Mouse (Mus musculus): ENCODE measurements around the gene Akr1b10.
"Not testable (repeated sequence)": the region's sequence is repeated elsewhere in the genome, so short reads cannot be mapped to it uniquely, and the experiment has no call there.

Akr1b10 gene

GRCm38 (mm10) chr6:34384110-34384661, at the start of gene Akr1b10:
Akr1b10 (plus strand) TSS chr6:34384218.
- DNase-seq (ENCODE audit: extremely low spot score, low read depth, low spot score), result peak; percentile 12

DNA sequence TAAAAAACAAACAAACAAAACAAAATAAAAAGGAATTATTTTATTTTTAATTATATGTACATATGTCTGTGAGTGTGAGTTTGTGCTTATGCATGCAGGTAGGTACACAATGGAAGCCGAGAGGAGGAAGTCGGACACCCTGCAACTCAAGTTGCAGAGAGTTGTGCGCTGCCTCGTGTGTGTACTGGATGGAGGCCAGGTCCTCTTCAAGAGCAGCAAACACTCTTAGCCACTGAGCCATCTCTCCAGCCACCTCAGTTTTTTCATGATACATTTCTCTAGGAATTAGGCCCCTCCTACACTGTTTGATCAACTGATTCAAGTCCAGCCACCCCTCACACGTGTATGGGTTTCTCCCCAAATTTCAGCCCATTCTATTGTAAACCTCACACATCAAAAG, 49.3 kb upstream of the Akr1b10 start:
- no peak for DNase-seq (ENCODE audit: extremely low spot score, low read depth, low spot score)

DNA sequence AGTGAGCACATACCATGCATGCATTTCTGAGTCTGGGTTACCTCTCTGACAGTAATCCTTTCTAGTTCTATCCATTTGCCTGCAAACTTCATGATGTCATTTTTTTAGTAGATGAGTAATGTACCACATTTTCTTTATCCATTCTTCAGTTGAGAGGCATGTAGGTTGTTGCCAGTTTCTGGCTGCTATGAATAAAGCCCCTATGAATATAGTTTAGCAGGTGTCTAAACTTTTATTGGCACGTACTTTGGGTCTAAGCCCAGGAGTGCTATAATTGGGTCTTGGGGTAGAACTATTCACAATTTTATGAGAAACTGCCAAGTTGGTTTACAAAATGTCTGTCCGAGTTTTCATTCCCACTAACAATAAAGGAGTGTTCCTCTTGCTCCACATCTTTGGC, 46.2 kb upstream of the Akr1b10 start:
- DNase-seq (ENCODE audit: extremely low spot score, low read depth, low spot score), result no peak

DNA sequence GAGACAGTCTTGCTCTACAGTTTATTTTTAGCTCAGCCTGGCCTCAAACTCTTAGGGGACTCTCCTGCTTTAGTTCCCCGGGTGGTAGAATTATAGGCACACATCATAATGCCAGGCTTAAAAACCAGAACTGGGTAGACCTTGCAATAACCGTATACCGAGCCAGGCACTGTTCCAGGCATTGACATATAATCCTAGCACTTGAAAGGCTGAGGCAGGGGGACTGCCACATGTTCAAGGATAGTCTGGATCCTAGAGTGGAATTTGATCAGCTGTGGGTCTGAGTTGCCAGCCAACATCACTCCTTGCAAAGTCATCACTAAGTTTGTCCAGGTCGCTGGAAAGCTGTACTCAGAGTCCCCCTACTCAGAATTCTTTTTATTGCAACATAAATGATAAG, 42.0 kb upstream of the Akr1b10 start:
- DNase-seq (ENCODE audit: extremely low spot score, low read depth, low spot score), result no peak

GRCm38 (mm10) chr6:34342476-34342875, 41.5 kb upstream of the Akr1b10 start:
- no peak for DNase-seq (ENCODE audit: extremely low spot score, low read depth, low spot score)

GRCm38 (mm10) chr6:34343426-34343825, 40.6 kb upstream of the Akr1b10 start:
- DNase-seq (ENCODE audit: extremely low spot score, low read depth, low spot score), result no peak

DNA sequence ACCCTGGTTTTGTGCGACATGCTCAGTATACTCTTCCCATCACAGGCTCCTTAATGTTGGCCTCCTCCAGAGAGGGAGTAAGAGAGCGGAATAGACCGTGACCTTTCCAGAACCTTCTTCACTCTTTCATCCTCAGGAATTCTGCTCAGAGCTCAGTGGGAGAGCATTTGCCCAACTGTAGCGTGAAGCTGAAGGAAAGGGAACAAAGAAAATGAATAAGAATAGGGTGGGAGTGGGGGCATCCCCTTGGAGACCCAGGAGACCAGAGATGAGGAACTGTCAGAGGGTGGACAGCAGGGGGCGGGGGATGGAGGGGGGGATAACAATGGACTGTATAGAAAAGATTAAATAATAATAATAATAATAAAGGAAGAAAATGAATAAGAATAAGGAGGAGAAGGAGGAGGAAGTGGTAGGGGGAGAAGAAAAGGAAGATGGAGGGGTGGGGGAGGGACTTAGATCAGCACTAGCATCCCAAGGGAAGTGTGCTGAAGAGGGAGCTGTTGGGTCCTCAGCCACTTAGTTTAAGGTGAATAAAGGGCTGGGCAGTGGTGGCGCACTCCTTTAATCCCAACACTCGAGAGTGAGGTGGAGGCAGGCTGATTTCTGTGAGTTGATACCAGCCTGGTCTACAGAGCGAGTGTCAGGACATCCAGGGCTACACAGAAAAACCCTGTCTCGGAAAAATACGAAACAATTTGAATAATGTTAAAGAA, 39.7 kb upstream of the Akr1b10 start:
- no peak for DNase-seq (ENCODE audit: extremely low spot score, low read depth, low spot score)

DNA sequence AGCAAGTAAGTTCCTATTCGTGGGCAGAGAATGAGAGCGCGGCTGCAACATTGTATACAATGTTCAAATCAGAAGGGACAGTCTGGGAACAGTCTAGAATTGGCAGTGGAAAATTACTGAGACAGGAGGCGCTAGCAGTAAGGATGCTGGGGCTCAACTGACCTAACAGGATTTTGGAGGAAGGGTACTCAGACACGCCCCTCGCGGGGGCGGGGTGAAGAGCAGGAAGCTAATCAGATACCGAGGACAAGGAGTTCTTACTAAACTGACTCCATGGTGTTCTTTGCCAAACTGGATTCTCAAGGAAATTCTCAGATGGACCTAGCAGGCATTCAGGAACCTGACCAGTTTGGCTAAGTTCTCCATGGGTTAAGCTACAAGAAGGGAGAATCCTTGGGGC, 39.1 kb upstream of the Akr1b10 start:
- no peak for DNase-seq (ENCODE audit: extremely low spot score, low read depth, low spot score)

DNA sequence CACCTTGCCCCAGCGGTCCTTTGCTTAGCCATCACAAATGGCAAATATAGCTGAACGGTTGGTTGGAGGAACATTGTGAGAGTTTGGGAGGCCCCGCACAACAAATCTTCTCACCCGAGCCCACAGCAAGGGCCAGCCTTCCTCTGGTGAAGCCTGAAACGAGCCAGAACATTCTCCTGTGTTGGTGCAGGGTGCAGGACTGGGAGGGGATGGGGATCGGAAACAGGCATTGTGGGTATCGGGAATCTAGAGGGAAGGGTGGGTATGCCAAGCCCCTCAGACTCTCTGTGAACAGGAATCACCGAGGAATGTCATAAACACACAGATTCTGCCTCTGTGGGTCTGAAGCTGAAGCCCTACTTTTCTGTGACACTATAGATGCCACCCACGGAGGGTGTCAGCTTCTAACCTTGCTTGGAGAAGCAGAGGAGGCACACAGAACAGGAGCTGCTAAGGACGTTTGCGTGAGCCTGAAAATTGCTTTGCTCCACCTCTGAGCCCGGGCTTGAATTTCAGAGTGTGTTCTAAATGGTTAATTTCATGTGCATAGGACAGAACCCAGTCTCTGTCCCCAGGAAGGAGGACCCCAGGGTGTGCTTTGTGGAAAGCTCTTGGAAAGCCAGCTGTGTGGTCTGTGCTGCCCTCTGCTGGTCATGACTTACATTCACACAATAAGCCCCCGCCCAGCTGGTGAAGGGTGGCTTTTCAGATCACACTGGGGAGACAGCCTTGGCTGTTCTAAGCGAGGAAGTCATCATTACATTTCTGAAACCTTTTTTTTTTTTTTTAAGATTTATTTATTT, 37.7 kb upstream of the Akr1b10 start:
- peak; percentile 39 for DNase-seq (ENCODE audit: extremely low spot score, low read depth, low spot score)

DNA sequence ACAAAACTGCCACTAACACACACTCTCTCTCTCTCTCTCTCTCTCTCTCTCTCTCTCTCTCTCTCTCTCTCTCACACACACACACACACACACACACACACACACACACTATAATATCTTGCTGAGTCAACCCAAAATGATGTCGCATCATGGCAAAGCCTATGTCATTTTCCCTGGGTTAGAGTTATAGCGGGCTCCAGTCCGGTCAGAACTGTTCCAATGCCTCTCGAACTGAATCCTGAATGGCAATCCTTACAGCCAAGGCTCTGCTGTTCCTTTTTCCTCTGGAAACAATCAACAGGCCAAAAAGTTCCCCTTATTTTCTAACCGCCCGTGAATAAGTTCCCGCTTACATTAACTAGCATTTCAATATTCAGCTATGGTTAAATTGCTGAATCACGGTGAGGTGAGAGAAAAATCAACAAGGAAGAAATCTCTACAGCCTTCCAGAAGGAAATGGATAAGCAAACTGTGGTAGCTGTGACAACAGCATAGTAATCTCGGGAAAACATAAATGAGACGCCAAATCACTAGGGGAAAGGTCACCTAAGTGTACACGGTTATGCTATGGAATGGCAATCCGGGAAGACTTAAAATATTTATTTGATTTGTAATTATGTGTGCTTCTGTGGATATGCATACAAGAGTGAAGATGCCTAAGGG, 33.9 kb upstream of the Akr1b10 start:
- no peak for DNase-seq (ENCODE audit: extremely low spot score, low read depth, low spot score)

- not testable (repeated sequence) for DNase-seq (ENCODE audit: extremely low spot score, low read depth, low spot score)
Observed at GRCm38 (mm10) chr6:34351481-34351880, 32.5 kb upstream of the Akr1b10 start.

GRCm38 (mm10) chr6:34352401-34352800, 31.6 kb upstream of the Akr1b10 start:
- no peak for DNase-seq (ENCODE audit: extremely low spot score, low read depth, low spot score)

DNA sequence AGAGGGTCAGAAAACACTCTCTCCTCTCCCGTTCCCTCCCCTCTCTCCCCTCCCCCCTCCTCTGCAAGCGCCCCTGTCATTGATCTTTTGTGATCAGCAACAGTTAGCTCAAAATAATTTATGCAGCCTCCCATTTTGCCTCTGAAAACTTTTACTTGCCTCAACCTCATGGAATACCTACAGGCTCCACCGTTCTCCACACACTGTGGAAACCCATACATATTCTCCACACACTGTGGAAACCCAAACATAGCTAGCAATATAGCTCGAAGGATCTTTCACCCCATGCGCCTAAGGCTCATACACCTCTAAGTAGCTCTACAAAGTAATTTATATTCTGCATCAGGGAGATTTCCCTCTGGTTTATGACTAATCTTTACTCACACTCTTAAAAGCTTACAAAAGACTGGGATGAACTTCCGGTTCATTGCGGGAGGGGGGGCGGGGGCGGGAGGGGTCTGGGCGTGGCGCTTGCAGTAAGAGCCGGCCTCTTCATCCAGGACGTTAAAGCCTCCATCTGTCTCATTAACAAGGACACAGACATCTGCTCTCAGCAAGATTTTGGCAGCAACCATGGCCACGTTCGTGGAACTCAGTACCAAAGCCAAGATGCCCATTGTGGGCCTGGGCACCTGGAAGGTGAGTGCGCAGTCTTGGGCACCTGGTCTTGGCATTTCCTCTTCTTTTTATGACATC, 30.2 kb upstream of the Akr1b10 start, which contains the start of gene Akr1b8:
TSS of gene Akr1b8 (plus strand) at position 462 of the 696 bp plus-strand sequence.
- no peak for DNase-seq (ENCODE audit: extremely low spot score, low read depth, low spot score)

DNA sequence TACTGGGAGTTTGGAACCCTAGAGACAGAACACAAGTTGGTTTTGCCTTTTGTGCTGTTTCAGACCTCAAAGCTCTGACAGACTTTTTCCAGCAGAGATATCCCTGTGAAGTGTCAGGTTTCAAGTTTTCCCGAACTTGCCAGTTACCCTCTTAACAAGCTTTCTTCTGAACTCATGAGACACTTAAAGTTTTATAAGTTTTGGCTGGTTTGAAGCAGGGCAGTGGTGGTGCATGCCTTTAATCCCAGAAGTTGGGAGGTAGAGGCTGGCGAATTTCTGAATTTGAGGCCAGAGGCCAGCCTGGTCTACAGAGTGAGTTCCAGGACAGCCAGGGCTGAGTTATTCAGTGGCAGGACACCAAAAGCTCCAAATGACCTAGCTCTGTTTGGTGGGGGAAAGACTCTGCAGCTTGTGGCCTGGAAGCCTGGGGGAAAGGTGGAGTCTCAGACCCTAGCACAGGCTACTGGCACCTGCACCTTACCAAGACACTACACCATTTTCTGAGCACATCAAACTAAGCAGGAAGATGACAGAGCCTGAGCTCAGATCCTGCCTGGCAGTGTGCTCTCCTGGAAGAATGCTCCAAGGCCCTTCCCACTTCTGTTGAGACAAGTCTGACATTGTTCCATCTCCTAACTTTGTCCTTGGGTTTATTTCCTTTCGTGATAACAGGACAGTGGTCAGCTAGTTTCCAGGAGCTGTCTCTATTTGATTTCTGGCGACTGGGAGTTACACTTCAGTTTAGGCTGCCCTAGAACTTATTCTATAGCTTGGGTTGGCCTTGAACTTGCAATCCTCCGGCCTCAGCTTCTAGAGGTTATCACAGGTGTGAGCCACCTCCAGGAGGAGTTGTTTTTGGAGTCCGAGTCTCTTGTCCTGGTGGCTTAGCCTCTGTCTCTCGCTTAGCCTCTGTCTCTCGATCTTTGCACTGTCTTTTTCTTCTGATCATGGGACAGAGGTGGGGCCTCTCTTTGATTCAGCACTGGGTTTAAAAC, 29.4 kb upstream of the Akr1b10 start:
- DNase-seq (ENCODE audit: extremely low spot score, low read depth, low spot score), result no peak

DNA sequence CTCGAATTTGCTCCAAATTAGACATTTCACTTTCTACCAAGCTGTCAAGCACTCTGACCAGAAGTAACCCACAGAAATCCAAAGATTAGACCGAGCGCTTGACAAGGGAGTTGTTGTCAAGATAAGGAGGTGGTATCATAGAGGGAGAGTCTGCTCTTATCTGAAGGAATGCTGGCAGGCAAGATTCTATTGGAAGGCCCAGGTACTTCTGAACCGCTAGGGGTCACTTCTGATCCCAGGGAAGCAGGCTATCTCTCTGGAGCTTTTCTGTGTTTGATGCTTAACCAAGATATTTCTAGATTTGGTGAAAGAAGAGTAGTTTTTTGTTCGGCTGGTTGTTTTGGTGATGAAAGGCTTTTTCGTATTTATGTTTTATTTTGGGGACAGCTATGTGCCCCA, 28.7 kb upstream of the Akr1b10 start:
- DNase-seq (ENCODE audit: extremely low spot score, low read depth, low spot score), result no peak

DNA sequence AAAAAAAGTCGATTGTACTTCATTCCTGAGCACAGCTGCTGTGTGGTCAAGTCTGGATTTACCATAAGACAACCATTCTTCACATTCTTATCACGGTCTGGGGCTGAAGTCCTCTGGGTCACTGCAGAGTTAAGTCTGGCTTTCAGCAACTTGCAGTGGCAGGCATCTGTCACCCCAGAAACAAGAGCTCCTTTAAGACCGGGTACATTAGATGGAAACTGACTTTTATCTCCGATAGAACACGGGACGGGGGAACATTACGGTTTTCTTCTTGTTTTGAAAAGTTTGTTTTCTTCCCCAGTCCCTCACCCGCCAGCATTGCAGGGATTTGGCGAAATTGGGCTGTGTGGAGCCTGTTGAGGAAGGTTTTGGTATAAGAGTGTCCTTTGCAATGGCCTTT, 28.2 kb upstream of the Akr1b10 start:
- DNase-seq (ENCODE audit: extremely low spot score, low read depth, low spot score), result no peak

DNA sequence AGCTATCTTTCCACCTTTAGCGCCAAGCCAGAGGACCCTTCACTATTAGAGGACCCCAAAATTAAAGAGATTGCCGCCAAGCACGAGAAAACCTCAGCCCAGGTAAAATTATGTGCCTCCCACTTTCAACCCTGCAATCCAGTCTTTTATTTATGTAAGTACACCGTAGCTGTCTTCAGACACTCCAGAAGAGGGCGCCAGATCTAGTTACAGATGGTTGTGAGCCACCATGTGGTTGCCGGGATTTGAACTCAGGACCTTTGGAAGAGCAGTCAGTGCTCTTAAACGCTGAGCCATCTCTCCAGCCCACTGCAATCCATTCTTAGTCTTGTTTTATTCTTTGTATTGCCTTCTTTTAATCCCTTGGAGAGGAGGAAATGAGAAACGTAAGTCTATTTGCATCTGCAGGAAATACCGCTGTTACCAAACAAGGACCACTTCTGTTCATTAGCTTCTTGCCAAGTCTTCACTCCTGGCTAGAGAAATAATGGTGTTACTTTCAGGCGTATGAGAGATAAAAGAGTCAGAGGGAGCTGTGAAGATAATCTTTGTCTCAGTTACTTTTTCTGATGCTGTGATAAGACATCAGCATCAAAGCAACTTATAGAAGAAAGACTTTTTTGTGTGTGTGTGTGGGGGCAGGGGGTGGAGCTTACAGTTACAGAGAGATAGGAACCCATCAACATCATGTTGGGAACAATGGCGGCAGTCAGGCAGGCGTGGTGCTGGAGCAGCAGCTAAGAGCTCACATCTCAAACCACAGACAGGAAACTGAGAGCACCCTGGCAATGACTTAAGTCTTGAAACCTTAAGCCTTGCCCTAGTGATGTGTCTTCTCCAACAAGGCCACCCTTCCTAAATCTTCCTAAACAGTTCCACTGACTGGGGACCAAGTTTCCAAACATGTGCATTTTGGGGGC, 19.5 kb upstream of the Akr1b10 start:
- no peak for DNase-seq (ENCODE audit: extremely low spot score, low read depth, low spot score)

DNA sequence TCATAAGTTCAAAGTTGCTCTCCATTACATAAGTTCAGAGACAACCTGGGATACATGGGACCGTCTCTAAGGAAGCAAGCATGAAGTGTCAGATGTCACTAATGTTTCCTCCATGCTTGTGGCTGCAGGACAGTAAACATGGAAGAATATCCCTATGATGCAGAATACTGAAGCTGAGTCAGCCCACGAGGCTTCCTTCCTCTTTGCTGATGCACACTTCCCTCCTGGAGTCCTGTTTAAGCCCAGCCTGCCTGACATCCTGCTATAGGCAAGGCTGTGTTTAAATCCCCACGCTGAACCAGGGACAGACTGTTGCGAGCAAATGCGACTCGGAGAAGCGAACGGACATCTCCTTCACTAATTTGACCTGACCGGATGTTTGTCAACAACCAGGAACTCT, 16.0 kb upstream of the Akr1b10 start:
- no peak for DNase-seq (ENCODE audit: extremely low spot score, low read depth, low spot score)

DNA sequence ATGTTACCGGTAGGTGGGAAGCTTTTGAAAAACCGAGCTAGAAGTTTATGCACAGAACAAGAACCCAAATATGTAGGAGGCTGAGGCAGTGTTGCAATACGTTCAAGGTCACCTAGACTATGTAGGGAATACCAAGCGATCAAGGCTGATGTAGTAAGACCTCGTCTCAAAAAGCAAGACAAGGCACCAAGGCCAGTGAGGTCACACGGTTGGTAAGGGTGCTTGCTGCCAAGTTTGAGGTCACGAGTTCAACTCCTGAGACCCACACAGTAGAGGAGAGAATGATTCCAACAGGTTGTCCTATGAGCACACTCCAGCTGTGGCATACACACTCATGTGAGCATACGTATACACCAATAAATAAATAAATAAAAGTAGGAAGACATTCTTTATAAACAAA, 13.9 kb upstream of the Akr1b10 start:
- no peak for DNase-seq (ENCODE audit: extremely low spot score, low read depth, low spot score)

Measured in hindlimb bud, embryonic 11.5 days (tissue).